Mouse (Mus musculus): ENCODE results near the gene Rims1.
A peak's percentile ranks its signal among the peaks of the same experiment; 100 is the strongest.

Rims1 gene

GRCm38 (mm10) chr1:22805726-22806625 lies at the start of gene Rims1:
Gene Rims1 (minus strand): TSS chr1:22805994.
- DNase-seq (ENCODE audit: low spot score), result peak; percentile 33

- no peak for DNase-seq (ENCODE audit: low spot score)
Measured at GRCm38 (mm10) chr1:22806626-22807096, 867 bp upstream of the Rims1 start.

GRCm38 (mm10) chr1:22805025-22805725 lies 619 bp downstream of the Rims1 start:
- no peak for DNase-seq (ENCODE audit: low spot score)

- DNase-seq (ENCODE audit: low spot score), result no peak
Measured at GRCm38 (mm10) chr1:22804148-22804885, 1.5 kb downstream of the Rims1 start.

- DNase-seq (ENCODE audit: low spot score), result no peak
Measured at GRCm38 (mm10) chr1:22803471-22803870, 2.3 kb downstream of the Rims1 start.

GRCm38 (mm10) chr1:22800276-22800675 lies 5.5 kb downstream of the Rims1 start:
- no peak for DNase-seq (ENCODE audit: low spot score)

GRCm38 (mm10) chr1:22797091-22797490 lies 8.7 kb downstream of the Rims1 start:
- DNase-seq (ENCODE audit: low spot score), result no peak

- DNase-seq (ENCODE audit: low spot score), result no peak
Measured at GRCm38 (mm10) chr1:22789391-22789909, 16.3 kb downstream of the Rims1 start.

GRCm38 (mm10) chr1:22787616-22788015 lies 18.2 kb downstream of the Rims1 start:
- no peak for DNase-seq (ENCODE audit: low spot score)

GRCm38 (mm10) chr1:22770530-22771254 lies 35.1 kb downstream of the Rims1 start:
- DNase-seq (ENCODE audit: low spot score), result no peak

- DNase-seq (ENCODE audit: low spot score), result no peak
Measured at GRCm38 (mm10) chr1:22763376-22763775, 42.4 kb downstream of the Rims1 start.

GRCm38 (mm10) chr1:22762780-22763179 lies 43.0 kb downstream of the Rims1 start:
- DNase-seq (ENCODE audit: low spot score), result no peak

GRCm38 (mm10) chr1:22750536-22750935 lies 55.3 kb downstream of the Rims1 start:
- DNase-seq (ENCODE audit: low spot score), result no peak

- DNase-seq (ENCODE audit: low spot score), result no peak
Measured at GRCm38 (mm10) chr1:22744655-22745054, 61.1 kb downstream of the Rims1 start.

- no peak for DNase-seq (ENCODE audit: low spot score)
Measured at GRCm38 (mm10) chr1:22737491-22737890, 68.3 kb downstream of the Rims1 start.

- DNase-seq (ENCODE audit: low spot score), result no peak
Measured at GRCm38 (mm10) chr1:22734429-22734828, 71.4 kb downstream of the Rims1 start.

GRCm38 (mm10) chr1:22733281-22733680 lies 72.5 kb downstream of the Rims1 start:
- no peak for DNase-seq (ENCODE audit: low spot score)

GRCm38 (mm10) chr1:22728207-22728606 lies 77.6 kb downstream of the Rims1 start:
- no peak for DNase-seq (ENCODE audit: low spot score)

GRCm38 (mm10) chr1:22721706-22722105 lies 84.1 kb downstream of the Rims1 start:
- no peak for DNase-seq (ENCODE audit: low spot score)

GRCm38 (mm10) chr1:22720714-22721113 lies 85.1 kb downstream of the Rims1 start:
- no peak for DNase-seq (ENCODE audit: low spot score)

GRCm38 (mm10) chr1:22709461-22709860 lies 96.3 kb downstream of the Rims1 start:
- no peak for DNase-seq (ENCODE audit: low spot score)
